Mouse (Mus musculus): ENCODE results near the gene Gm7102.
"Not testable (repeated sequence)": the region's sequence is repeated elsewhere in the genome, so short reads cannot be mapped to it uniquely, and the experiment has no call there.

Gene Gm7102

DNA sequence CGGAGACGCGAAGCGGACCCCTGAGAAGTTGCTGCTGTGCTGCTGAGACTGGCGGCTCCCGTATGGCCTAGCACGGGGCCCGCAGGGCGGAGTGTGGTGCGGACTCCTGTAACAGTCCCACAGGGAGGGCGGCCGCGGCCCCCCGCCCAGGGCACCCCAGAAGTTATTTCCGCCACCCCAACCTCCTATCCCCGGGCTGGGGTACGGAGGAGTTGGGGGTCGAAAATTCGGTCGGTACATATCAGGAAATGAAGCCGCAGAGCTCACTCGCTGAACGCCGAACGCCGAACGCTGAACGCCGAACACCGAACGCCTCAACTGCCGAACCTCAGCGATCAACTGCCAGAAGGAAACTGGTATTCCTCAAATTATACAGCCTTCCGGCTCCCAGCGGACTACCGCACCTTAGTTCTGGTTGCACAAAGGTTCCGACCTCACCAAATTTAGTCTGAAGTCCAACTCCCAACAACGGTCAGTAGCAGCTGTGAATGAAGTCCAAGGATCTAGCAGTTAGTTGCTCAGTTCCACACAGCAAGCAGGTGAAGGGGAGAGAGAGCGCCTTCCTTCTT, at the start of gene Gm7102:
TSS of gene Gm7102 (minus strand) at position 554 of the 569 bp plus-strand sequence.
- no peak for DNase-seq (ENCODE audit: low spot score)

DNA sequence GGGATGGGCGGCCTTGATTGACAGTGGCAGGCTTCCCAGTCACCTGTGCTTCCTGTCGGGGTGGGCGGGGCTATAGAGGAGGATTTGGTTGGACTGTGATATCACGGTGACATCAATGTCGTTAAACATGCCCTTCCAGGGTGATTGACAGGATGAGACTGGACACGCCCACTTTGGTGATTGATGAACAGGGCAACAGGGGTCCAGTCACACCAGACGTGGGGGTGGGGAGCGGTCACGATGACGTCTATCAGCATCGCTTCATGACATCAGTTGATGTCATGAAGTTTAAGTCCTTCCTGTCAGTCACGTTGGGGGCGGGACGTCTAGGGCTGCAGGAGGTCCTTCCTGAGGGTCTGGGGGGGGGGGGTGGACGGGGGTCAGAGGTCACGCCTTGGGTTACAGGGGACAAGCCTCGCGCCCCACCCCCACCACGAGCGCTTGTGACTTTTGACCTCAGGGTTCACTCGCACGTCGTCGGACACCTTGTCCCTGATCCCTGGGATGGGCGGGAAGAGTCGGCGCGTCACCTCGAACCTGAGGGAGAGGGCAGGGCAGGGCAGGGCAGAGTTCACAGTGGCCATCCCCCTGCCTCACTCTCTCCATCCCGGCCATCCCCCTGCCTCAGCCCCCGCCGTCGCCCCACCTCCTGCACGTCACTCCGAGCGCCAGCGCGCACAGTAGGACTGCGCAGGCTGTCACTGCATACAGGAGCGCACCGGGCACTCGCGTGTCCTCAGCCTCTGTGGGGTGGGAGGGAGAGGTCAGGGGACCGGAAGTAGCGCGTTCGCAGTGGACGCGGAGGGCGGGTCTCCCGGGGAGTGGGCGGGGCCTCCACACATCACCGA, 48.8 kb upstream of the Gm7102 start:
- DNase-seq (ENCODE audit: low spot score) = no peak

DNA sequence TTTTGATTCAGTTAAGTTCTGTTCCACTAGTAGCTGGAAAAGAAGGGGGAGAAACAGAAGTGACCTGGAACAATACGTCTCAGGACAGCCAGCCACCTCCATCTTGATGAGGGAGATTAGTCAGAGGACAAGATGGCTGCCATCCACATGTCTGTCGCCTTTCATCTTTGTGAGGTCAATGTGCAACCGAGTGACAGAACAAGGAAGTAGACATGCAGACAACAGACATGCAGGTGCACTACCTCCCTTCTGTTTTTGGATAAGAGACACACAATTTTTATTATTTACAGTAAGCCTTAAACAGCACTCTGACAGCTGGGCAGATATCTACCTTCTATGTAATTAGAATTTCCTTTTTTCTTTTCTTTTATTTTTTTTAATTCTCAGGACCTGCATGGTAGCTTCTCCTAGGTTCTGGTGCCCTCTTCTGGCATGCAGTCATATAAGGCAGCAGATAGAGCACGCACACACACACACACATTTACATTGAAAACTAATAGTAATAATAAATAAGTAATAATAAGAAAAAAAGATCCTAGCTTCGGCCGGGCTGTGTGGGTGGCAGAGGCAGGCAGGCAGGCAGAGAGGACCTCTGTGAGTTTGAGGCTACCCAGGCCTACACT, 47.7 kb upstream of the Gm7102 start:
- DNase-seq (ENCODE audit: low spot score) = no peak

DNA sequence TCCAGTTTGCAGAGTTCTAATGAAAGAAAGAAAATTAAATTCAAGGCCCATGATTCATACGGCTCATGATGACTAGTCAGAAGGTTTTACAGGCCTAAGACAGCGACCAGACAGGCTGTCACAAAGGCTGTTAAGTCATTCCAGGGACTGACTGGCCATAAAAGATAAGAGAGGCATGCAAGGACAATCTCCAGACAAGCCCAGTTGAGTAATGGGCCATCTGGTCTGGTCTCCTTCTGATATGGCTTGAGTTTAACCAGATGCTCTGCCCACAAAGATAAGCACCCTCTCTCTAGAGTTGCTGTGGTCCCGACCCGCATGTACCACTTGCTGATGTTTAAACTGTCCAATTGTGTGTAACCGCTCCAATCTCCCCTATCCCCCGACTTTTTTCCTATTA, 31.4 kb upstream of the Gm7102 start:
- DNase-seq (ENCODE audit: low spot score) = not testable (repeated sequence)

DNA sequence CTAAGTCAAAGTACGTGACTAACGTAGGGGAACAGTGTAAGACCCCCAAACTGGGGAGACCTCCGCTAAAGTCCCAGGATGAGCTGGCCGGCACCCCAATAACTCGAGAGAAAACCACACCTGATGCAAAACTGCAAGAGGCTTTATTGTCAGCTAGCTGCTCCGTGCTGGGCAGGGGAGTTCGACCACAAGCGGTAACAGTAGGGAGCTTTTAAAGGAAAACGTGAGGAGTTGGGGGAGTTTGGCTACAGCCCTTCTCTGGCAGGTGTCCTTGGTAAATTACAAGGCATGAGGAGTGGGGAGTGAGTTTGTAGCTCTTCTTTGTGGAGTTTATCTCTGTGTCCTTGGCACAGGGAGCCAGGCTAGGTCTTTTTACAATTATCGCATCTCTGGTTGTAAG, 23.7 kb upstream of the Gm7102 start:
- no peak for DNase-seq (ENCODE audit: low spot score)

DNA sequence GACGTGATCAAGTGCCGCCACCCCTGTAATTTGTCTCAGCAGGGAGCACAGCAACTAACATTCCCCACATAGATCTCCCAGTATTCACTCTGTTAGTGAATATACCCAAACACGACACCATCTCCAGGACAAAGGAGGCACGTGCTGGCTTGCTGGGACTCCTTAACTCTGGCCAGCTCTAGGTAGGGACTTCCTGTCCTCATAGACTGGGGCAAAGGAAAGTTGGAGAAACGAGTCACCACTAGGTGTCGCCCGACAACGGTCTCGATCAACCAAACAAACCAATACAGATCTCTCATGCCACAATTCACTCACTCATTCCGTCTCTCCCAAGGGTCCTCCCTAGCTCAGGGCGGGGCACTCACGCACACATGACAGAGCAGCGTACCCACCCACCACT, 23.2 kb upstream of the Gm7102 start:
- peak; percentile 84 for DNase-seq (ENCODE audit: low spot score)

DNA sequence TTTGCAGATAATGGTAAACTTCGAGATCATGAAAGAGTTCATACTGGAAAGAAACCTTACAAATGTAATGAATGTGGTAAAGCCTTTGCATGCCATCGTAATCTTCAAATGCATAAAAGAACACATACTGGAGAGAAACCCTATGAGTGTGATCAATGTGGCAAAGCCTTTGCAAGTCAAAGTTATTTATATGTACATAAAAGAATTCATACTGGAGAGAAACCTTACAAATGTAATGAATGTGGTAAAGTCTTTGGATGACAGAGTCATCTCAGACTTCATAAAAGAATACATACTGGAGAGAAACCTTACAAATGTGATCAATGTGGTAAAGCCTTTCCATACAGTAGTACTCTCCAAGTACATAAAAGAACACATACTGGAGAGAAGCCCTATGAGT, 7.5 kb upstream of the Gm7102 start, which contains the start of gene Gm6020:
TSS of gene Gm6020 (plus strand) at position 301 of the 400 bp plus-strand sequence.
- not testable (repeated sequence) for DNase-seq (ENCODE audit: low spot score)

DNA sequence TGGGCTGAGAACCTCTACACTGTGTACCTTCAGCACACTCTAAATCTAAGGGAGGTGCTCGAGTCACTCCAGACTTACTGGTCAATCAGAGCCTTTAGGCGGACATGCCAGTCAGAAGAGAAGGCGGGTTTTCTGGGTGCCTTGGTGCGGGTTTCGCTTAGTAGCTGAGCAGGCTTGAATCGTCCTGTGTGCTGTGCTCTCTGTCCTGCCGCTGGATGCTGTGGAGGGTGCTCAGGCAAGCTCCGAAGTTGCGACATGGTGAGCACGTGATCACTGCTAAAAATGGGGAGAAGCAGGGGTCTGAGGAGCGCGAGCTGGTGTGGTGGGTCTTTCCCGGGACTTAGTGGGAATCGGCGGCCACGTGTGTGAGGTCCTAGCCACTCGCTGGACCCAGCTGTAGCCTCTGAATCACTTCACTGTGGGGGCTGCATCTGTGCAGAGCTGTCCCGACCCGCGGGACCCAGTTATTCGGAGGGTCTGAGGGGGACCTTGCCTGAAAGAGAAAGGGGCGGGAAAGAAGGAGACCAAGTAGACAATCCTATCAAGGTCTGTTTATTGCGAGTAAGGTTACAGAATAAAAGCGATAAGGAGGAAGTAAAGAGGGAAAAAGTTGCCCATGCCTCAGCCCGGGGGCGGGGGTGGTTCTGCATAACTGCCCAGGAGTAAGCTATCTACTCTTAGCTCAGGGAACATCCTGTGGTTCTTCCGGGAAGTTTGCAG, 24.2 kb downstream of the Gm7102 start:
- DNase-seq (ENCODE audit: low spot score) = peak; percentile 9

DNA sequence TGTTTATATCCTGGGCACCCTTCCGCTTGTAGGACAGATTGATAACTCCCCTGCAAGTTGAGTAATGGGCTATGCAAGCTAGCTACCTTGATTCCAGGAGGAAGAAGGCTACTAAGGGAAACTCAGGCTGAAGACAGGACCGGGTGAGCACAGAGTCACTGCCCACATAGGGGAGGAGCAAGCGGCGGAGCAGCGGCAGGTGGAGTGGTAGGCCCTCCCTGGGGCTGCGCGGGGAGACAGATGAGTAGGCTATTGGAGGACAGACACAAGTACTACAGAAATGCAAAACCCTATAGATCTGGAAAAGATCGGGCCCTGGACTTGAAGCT, 24.8 kb downstream of the Gm7102 start:
- DNase-seq (ENCODE audit: low spot score) = no peak

DNA sequence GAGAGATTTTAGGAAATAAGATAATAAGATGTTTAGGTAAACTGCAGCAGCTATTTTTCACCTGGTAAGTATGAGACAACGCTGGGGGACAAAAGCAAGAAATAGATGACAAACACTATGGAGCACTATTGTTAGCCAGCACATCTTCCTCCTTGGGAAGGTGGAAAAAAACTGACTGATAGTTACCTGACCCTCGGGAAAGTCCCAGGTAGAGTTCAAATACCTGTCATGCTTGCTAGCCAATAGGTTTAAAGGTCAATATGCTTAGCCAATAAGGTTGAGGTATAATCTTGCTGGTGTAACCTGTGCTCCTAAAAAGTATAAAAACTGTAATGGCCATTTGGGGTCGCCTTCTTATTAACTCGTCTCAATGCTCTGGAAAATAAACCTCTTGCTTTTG, 34.8 kb downstream of the Gm7102 start:
- no peak for DNase-seq (ENCODE audit: low spot score)

DNA sequence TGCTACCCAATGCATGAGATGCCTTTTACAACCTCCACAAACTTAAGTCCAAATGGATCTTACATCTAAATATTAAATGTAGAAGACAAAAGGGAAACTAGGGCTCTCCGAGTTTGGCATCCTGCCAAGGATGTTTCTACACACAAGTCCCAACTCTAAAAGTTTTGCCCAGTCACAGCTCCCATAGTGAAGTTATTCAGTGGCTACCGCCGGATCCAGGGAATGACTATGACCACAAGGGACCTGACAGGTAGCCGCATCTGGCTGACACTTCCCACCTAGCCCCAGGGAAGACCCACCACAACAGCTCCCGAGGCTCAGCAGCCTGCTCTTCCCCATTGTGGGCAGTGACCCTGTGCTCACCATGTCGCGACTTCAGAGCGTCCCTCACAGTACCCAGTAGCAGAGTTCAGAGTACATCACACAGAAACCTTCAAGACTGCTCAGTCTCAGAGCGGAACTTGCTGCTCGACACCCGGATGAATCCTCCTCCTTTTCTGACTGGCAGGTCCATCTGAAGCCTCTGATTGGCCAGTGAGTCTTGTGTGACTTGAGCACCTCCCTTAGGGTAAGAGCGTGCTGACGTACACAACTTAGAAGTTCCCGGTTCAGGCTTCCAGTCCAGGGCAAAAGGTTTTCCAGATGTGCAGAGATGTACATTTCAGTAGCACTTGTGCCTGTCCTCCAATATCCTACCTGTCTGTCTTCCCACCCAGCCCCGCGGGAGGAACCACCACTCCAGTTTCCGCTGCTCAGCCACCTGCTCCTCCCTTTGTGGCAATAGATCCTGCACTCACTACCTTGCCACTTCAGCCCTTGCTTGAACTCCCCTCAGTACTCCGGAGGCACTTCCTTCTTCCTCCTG, 35.5 kb downstream of the Gm7102 start, which contains the start of gene Zfp950:
TSS of gene Zfp950 (minus strand) at position 499 of the 865 bp plus-strand sequence.
- DNase-seq (ENCODE audit: low spot score) = peak; percentile 61

DNA sequence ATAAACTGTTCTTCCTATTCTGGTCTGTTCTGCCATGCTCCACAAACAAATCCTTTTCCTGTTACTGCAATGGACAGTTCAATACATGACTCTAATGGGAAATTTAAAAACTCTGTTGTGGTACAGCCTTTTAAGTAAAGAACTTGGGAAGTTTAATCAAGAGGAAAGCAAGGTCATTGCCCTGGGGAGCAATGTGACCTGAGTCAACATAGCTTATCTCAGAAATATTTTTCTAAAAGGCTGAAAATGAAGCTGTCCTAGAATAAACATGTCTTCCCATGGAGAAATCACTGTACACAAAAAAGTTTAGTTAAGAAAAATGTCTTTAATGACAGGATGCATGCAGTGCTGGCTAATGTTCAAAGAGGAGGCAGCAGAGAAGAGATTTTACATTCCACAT, 37.5 kb downstream of the Gm7102 start:
- no peak for DNase-seq (ENCODE audit: low spot score)

DNA sequence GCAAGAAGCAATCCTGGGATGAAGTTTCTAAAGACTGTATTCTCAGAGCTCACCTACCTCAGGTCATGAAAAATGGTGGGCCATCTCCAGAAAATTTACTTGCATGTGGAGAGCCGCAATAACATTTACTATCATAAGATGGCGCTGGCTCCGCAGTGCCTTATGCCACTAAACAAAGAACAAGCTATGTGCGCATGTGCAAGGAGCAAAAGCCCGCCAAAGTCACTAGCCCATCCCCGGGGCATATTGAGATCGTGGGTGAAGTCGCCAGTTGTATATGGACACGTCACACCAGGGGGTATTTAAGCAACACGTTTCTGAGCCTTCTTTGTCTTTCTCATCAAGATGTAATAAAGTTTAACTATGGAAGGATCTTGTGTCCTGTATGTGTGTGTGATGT, 45.0 kb downstream of the Gm7102 start:
- no peak for DNase-seq (ENCODE audit: low spot score)

All from ovary, postnatal 14 days (tissue).